Mouse (Mus musculus) olfactory bulb, adult 2 months (tissue): ENCODE measurements around the gene Slc16a10.

Experiments used
- CTCF ChIP-seq: fragments of 200-500 bp; IDR thresholded peaks from 2 replicates; pipeline ENCODE4 v1.5.1; 2012; ENCODE audit warnings: low read depth, mild to moderate bottlenecking, low read length, moderate library complexity; ENCODE audit not compliant: insufficient read depth
- POLR2A ChIP-seq: fragments of 200-500 bp; IDR thresholded peaks from 2 replicates; pipeline ENCODE4 v1.6.1; 2012; ENCODE audit warnings: mild to moderate bottlenecking, low read depth, low read length, moderate library complexity; ENCODE audit not compliant: insufficient read depth

DNA sequence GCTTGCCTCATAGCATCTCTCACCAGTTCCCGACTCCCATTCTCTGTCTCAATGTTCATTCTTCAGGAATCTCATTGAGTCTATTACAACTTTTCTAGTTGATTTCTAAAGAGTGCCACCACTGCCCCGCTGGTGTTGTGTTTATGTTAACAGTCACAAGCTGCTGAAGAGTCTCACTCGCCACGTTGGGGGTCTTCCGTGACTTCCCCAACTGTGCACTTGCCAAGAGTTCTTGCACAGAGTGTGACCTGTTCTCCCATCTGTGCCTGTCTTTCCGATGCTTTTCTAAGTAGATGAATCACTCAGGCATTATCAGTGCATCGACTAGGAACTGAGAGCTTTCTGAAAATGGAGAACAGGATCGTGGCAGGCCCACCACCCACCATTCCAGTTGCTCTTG is 114.0 kb downstream of the Slc16a10 start:
- TF ChIP-seq CTCF (no peak), POLR2A (no peak)
